Mouse (Mus musculus) erythroblast, embryonic 14.5 days (primary cell): Measurements from ENCODE around the gene Fam135a.

Experiments used
- GATA1 ChIP-seq: IDR thresholded peaks from 2 replicates; pipeline ENCODE4 v1.6.1; 2012; ENCODE audit warnings: low read length, inconsistent platforms, mixed read lengths
- TAL1 ChIP-seq: IDR thresholded peaks from 3 replicates; pipeline ENCODE4 v1.6.1; 2012; ENCODE audit warnings: low read length, inconsistent platforms, mixed read lengths

GRCm38 (mm10) chr1:24097541-24097940 is 2.6 kb downstream of the Fam135a start:
- no peak for TF ChIP-seq GATA1
- no peak for TF ChIP-seq TAL1
